In the genomic region with DNA sequence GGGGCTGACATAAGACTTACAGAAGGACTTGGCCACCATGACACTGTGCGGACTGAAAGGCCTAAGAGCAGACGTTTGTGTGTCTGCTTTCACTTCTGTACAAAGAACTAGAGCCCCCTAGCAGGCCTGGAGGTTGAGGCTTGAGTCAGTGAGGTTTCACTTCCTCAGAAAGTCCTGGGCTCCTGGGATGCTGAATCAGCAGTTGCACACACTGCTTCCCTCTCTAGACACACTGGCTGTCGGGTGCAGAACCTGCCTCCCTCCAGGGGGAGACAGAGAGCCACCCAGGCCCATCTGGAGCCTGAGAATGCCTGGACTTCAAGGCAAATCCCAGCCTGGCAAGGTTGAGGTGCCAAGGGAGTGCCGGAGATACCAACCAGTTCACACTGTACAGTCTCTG, we compare ENCODE assay signal across 8 mouse cellular contexts. TPM values are rescaled to one million over a fixed set of nuclear protein-coding genes. Genes with fewer than 3 reads are reported as not detected.
DNase-seq lines count a peak whose midpoint lies in the region; ATAC-seq and TF ChIP-seq lines count a peak whose summit lies in the region.

No protein-coding gene starts in this region.

- H3K4me3 ChIP-seq in hindbrain, embryonic 11.5 days (ENCODE audit: low read depth, low read length) = no peak overlapping the region
- H3K4me3 ChIP-seq in hindbrain, embryonic 13.5 days = no peak overlapping the region
- H3K4me3 ChIP-seq in kidney, adult 2 months (ENCODE audit: insufficient read depth, low read depth, low read length) = no peak overlapping the region
- no peak overlapping the region for H3K4me3 ChIP-seq in limb, embryonic 12.5 days (replicated peaks)

- no peaks in the 10 kb centered on the region for H3K9me3 ChIP-seq in hindbrain, embryonic 11.5 days (ENCODE audit: control insufficient read depth, low read length)
- H3K9me3 ChIP-seq in hindbrain, embryonic 13.5 days = no peaks in the 10 kb centered on the region
- H3K9me3 ChIP-seq in limb, embryonic 12.5 days = no peaks in the 10 kb centered on the region

- no peak for TF ChIP-seq POLR2A in kidney, adult 2 months (IDR thresholded peaks at IDR 0.05; ENCODE audit: low read depth, low read length)

- TF ChIP-seq CTCF in kidney, adult 2 months (conservative IDR thresholded peaks at IDR 0.05; ENCODE audit: insufficient read depth, insufficient read length, low read depth, low read length) = peak; percentile 91

- H3K27me3 ChIP-seq in hindbrain, embryonic 11.5 days (ENCODE audit: control insufficient read depth, insufficient read depth, low read length) = no peaks in the 10 kb centered on the region
- no peaks in the 10 kb centered on the region for H3K27me3 ChIP-seq in hindbrain, embryonic 13.5 days
- no peaks in the 10 kb centered on the region for H3K27me3 ChIP-seq in kidney, adult 2 months (replicated peaks; ENCODE audit: control insufficient read depth, insufficient read depth, low read length)
- no peaks in the 10 kb centered on the region for H3K27me3 ChIP-seq in limb, embryonic 12.5 days

- no peaks in the 10 kb centered on the region for H3K36me3 ChIP-seq in hindbrain, embryonic 11.5 days (ENCODE audit: control insufficient read depth, insufficient read depth, low read length)
- no peaks in the 10 kb centered on the region for H3K36me3 ChIP-seq in hindbrain, embryonic 13.5 days
- H3K36me3 ChIP-seq in kidney, adult 2 months (ENCODE audit: control insufficient read depth, insufficient read depth, low read length) = no peaks in the 10 kb centered on the region
- H3K36me3 ChIP-seq in limb, embryonic 12.5 days = no peaks in the 10 kb centered on the region

- peak; percentile 38 for DNase-seq in hindbrain, embryonic 11.5 days (ENCODE audit: low spot score)
- DNase-seq in c-Kit-positive CD71-negative TER-119-negative erythroid progenitor cells, embryonic 14.5 days (ENCODE audit: low read depth) = peak; percentile 80
- DNase-seq in gastrocnemius, postnatal 14 days = peak; percentile 77
- peak; percentile 77 for DNase-seq in kidney, adult 2 months
- peak; percentile 4 to 83 for DNase-seq in natural killer cell, adult 2 months (ENCODE audit: low spot score in 2 of 2)
- DNase-seq in testis, postnatal 10 days (ENCODE audit: low spot score) = peak; percentile 86

- no peak for ATAC-seq in hindbrain, embryonic 11.5 days (ENCODE audit: low FRiP score)
- no peak for ATAC-seq in hindbrain, embryonic 13.5 days (ENCODE audit: low FRiP score)
- no peak for ATAC-seq in limb, embryonic 12.5 days (ENCODE audit: insufficient number of reproducible peaks, insufficient read depth, low FRiP score, low TSS enrichment, low read depth)

- H3K4me2 ChIP-seq in hindbrain, embryonic 11.5 days (replicated peaks; ENCODE audit: low read depth, low read length) = no peak overlapping the region
- no peak overlapping the region for H3K4me2 ChIP-seq in hindbrain, embryonic 13.5 days
- 0 out of 2 replicates have a peak overlapping the region, but pooled peaks have one; percentile 28 for H3K4me2 ChIP-seq in limb, embryonic 12.5 days

- 69% methylated on average over 4 of the region's 4 CpGs for WGBS in hindbrain, embryonic 11.5 days
- WGBS in hindbrain, embryonic 13.5 days = 66% methylated on average over 4 of the region's 4 CpGs
- 61% methylated on average over 4 of the region's 4 CpGs for WGBS in kidney, adult 2 months
- WGBS in limb, embryonic 12.5 days = 71% methylated on average over 4 of the region's 4 CpGs

- intact Hi-C loops in gastrocnemius, postnatal 14 days (cut with DNase I; ENCODE audit: low total_unique reads) = loop anchor here (5.0 kb wide), 1 partner anchor 44 kb away; no protein-coding TSS in a partner anchor

- no peak overlapping the region for H3K27ac ChIP-seq in hindbrain, embryonic 11.5 days (ENCODE audit: low read depth, low read length)
- H3K27ac ChIP-seq in hindbrain, embryonic 13.5 days = no peak overlapping the region
- no peak overlapping the region for H3K27ac ChIP-seq in kidney, adult 2 months (ENCODE audit: insufficient read depth, low read depth, low read length)
- peak overlapping the region; percentile 78 for H3K27ac ChIP-seq in limb, embryonic 12.5 days

- H3K9ac ChIP-seq in hindbrain, embryonic 11.5 days (ENCODE audit: low read depth, low read length) = no peak overlapping the region
- no peak overlapping the region for H3K9ac ChIP-seq in hindbrain, embryonic 13.5 days
- H3K9ac ChIP-seq in limb, embryonic 12.5 days (replicated peaks) = no peak overlapping the region

- H3K4me1 ChIP-seq in hindbrain, embryonic 11.5 days (replicated peaks; ENCODE audit: control insufficient read depth, insufficient read depth, low read length) = no peaks in the 10 kb centered on the region
- peaks cover 28% of the 10 kb centered on the region for H3K4me1 ChIP-seq in hindbrain, embryonic 13.5 days (replicated peaks)
- no peaks in the 10 kb centered on the region for H3K4me1 ChIP-seq in kidney, adult 2 months (ENCODE audit: control insufficient read depth, insufficient read depth, low read length)
- peaks cover 43% of the 10 kb centered on the region for H3K4me1 ChIP-seq in limb, embryonic 12.5 days (replicated peaks)

RNA-seq across cellular contexts. Expression of a gene that starts 3.1 kb away (rescaled TPM):
- polyA plus RNA-seq in hindbrain, embryonic 11.5 days (2014; fragmentation: Nextera tagmentation; extraction: Ambion mirVana) = 1.4 and 3.7 TPM in 2 replicates
- 0.83 and 1.9 TPM in 2 replicates for polyA plus RNA-seq in hindbrain, embryonic 13.5 days (2015; fragmentation: Nextera tagmentation; extraction: Ambion mirVana)
- total RNA-seq in gastrocnemius, postnatal 14 days (2021) = 100 to 1,000 TPM; 716 to 830 TPM
- polyA plus RNA-seq in kidney, adult 2 months (2012; rRNA removed) = 0.12 and 0.89 TPM in 2 replicates
- 38.8 and 41.9 TPM in 2 replicates for polyA plus RNA-seq in limb, embryonic 12.5 days (2016; fragmentation: Nextera tagmentation; extraction: Ambion mirVana)

RNA-seq across cellular contexts. Expression of a gene that starts 14.4 kb away (rescaled TPM):
- polyA plus RNA-seq in hindbrain, embryonic 11.5 days (2014; fragmentation: Nextera tagmentation; extraction: Ambion mirVana) = 1.1 and 2.0 TPM in 2 replicates
- 2.8 and 3.2 TPM in 2 replicates for polyA plus RNA-seq in hindbrain, embryonic 13.5 days (2015; fragmentation: Nextera tagmentation; extraction: Ambion mirVana)
- total RNA-seq in gastrocnemius, postnatal 14 days (2021) = 1 to 10 TPM; 1.4 to 2.0 TPM
- polyA plus RNA-seq in kidney, adult 2 months (2012; rRNA removed) = 0.56 TPM in 2 replicates
- 4.3 and 4.4 TPM in 2 replicates for polyA plus RNA-seq in limb, embryonic 12.5 days (2016; fragmentation: Nextera tagmentation; extraction: Ambion mirVana)

RNA-seq across cellular contexts. Expression of a gene that starts 38.8 kb away (rescaled TPM):
- 0.24 and 0.25 TPM in 2 replicates for polyA plus RNA-seq in hindbrain, embryonic 11.5 days (2014; fragmentation: Nextera tagmentation; extraction: Ambion mirVana)
- 10.2 and 10.6 TPM in 2 replicates for polyA plus RNA-seq in hindbrain, embryonic 13.5 days (2015; fragmentation: Nextera tagmentation; extraction: Ambion mirVana)
- under 1 TPM; 0.58 to 0.78 TPM for total RNA-seq in gastrocnemius, postnatal 14 days (2021)
- 13.5 and 16.6 TPM in 2 replicates for polyA plus RNA-seq in kidney, adult 2 months (2012; rRNA removed)
- polyA plus RNA-seq in limb, embryonic 12.5 days (2016; fragmentation: Nextera tagmentation; extraction: Ambion mirVana) = 1.5 and 3.0 TPM in 2 replicates
